ENCODE assay signal across 13 mouse cellular contexts in the genomic region with DNA sequence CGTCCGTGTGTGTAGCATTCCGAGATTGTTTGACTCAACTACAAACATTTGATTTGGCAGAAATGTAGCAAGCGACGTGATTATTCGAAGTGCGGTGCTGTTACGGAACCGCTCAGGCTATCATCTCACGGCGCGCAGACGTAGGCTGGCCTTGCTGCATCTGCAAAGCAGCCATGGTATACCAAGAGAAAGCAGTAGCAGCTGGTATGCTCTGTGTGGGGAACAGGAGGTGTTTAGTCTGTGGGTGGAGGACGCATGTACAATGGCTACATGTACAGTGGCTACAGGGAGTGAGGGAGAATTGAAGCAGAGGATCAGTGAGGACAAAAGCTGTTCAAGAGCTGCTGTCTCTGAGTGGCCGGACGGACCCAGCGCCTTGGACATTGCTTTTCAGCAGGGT.
DNase-seq lines count a peak whose midpoint lies in the region; ATAC-seq and TF ChIP-seq lines count a peak whose summit lies in the region.
"Had no signal": no experiment of that assay in that cellular context is flagged by ENCODE, and none has a peak within 500 bp of the region (broad histone marks: within the 10 kb centered on the region; RNA-seq: fewer than 3 reads in every experiment).

No protein-coding gene starts in this region.

- WGBS in heart, embryonic 16.5 days = 79% methylated on average over 17 of the region's 17 CpGs
- WGBS in intestine, embryonic 15.5 days = 85% methylated on average over 17 of the region's 17 CpGs

- DNase-seq in heart, postnatal 14 days = no peak
- peak; percentile 81 for DNase-seq in brain, adult 2 months (ENCODE audit: low read depth, low spot score)
- no peak for DNase-seq in embryo, embryonic 10.5 days (ENCODE audit: low spot score)
- no peak for DNase-seq in spleen, postnatal 4 days (ENCODE audit: low spot score in 2 of 2)
- DNase-seq in embryo, embryonic 11 days = no peak
- DNase-seq: gastrocnemius, postnatal 36 days; kidney, adult 8-10 months; retina, postnatal 1 day had no signal

- no peaks in the 10 kb centered on the region for H3K36me3 ChIP-seq in heart, embryonic 16.5 days (ENCODE audit: control insufficient read depth, insufficient read depth)
- H3K36me3 ChIP-seq in intestine, embryonic 15.5 days = no peaks in the 10 kb centered on the region
- no peaks in the 10 kb centered on the region for H3K36me3 ChIP-seq in myocyte (ENCODE audit: control insufficient read depth, insufficient read depth)
- H3K36me3 ChIP-seq: liver, embryonic 15.5 days had no signal

- no peak for ATAC-seq in heart, embryonic 16.5 days (replicated peaks; ENCODE audit: extremely low read depth, insufficient read depth, low FRiP score)
- no peak for ATAC-seq in intestine, embryonic 15.5 days

- no peaks in the 10 kb centered on the region for H3K9me3 ChIP-seq in heart, embryonic 16.5 days (replicated peaks; ENCODE audit: control insufficient read depth, low read length)
- H3K9me3 ChIP-seq in intestine, embryonic 15.5 days = no peaks in the 10 kb centered on the region
- H3K9me3 ChIP-seq: liver, embryonic 15.5 days had no signal

- H3K27me3 ChIP-seq in heart, embryonic 16.5 days (ENCODE audit: control insufficient read depth, insufficient read depth, low read length) = no peaks in the 10 kb centered on the region
- H3K27me3 ChIP-seq in intestine, embryonic 15.5 days (replicated peaks) = no peaks in the 10 kb centered on the region
- no peaks in the 10 kb centered on the region for H3K27me3 ChIP-seq in myocyte (ENCODE audit: control insufficient read depth, insufficient read depth, insufficient read length)
- H3K27me3 ChIP-seq: CH12.LX; liver, embryonic 15.5 days had no signal

- peaks cover 34% of the 10 kb centered on the region for H3K4me1 ChIP-seq in heart, embryonic 16.5 days (ENCODE audit: control insufficient read depth, insufficient read depth, low read length)
- peaks cover 5% of the 10 kb centered on the region; the same call in 1 of the 2 replicates for H3K4me1 ChIP-seq in intestine, embryonic 15.5 days (replicated peaks)

- H3K9ac ChIP-seq in heart, embryonic 16.5 days (ENCODE audit: low read length) = peak overlapping the region; percentile 76
- H3K9ac ChIP-seq in intestine, embryonic 15.5 days = no peak overlapping the region
- H3K9ac ChIP-seq: liver, embryonic 15.5 days had no signal

- peak overlapping the region; percentile 57 for H3K4me2 ChIP-seq in heart, embryonic 16.5 days (ENCODE audit: low read depth, low read length)
- peak overlapping the region; percentile 46 for H3K4me2 ChIP-seq in intestine, embryonic 15.5 days (replicated peaks)
- H3K4me2 ChIP-seq in myocyte (ENCODE audit: low read depth) = peak overlapping the region; percentile 66

- H3ac ChIP-seq in myocyte (ENCODE audit: control insufficient read depth, insufficient read length) = no peak overlapping the region

- peak overlapping the region; percentile 52 for H3K4me3 ChIP-seq in heart, embryonic 16.5 days (ENCODE audit: low read length)
- no peak overlapping the region for H3K4me3 ChIP-seq in intestine, embryonic 15.5 days (replicated peaks)
- peak overlapping the region; percentile 30 for H3K4me3 ChIP-seq in myocyte
- H3K4me3 ChIP-seq: liver, embryonic 15.5 days had no signal

- no peak for TF ChIP-seq POLR2A in myocyte (IDR thresholded peaks at IDR 0.05; ENCODE audit: insufficient read length, low read depth)

- intact Hi-C loops in heart, postnatal 14 days (cut with DNase I) = loop anchor here (2.0 kb wide), 1 partner anchor 43 kb away; no protein-coding TSS in a partner anchor

- peak overlapping the region; percentile 45 for H3K27ac ChIP-seq in heart, embryonic 16.5 days (ENCODE audit: low read length)
- no peak overlapping the region for H3K27ac ChIP-seq in intestine, embryonic 15.5 days
- H3K27ac ChIP-seq: liver, embryonic 15.5 days had no signal

- H3K79me2 ChIP-seq in myocyte (ENCODE audit: control insufficient read depth, insufficient read depth) = peaks cover 44% of the 10 kb centered on the region

TF ChIP-seq in myocyte, 11 proteins besides CTCF, POLR2A, EP300 and RAD21:
- TF ChIP-seq TCF12 (IDR thresholded peaks at IDR 0.05; ENCODE audit: insufficient read depth, poor library complexity, severe bottlenecking) (no peak), TCF3 (IDR thresholded peaks at IDR 0.05; ENCODE audit: insufficient read length, low read depth) (no peak), REST (IDR thresholded peaks at IDR 0.05; ENCODE audit: insufficient read depth, insufficient read length) (no peak), MAX (IDR thresholded peaks at IDR 0.05; ENCODE audit: low read depth) (no peak), MYOG (IDR thresholded peaks at IDR 0.05; ENCODE audit: control insufficient read depth in 1 of 3, insufficient read depth in 1 of 3, insufficient read length in 2 of 3, low read depth in 2 of 3) (no peak), E2F4 (IDR thresholded peaks at IDR 0.05; ENCODE audit: insufficient read depth) (no peak), USF1 (IDR thresholded peaks at IDR 0.05; ENCODE audit: low read depth) (no peak), CEBPB (IDR thresholded peaks at IDR 0.05; ENCODE audit: insufficient read depth, poor library complexity, severe bottlenecking) (no peak), MYOD1 (IDR thresholded peaks at IDR 0.05; ENCODE audit: control insufficient read depth in 1 of 3, insufficient read length in 2 of 3, low read depth in 2 of 3) (no peak), POLR2AphosphoS2 (IDR thresholded peaks at IDR 0.05; ENCODE audit: insufficient read length, low read depth) (no peak), SRF (IDR thresholded peaks at IDR 0.05; ENCODE audit: control insufficient read depth, insufficient read length, low read depth) (no peak)
